Mouse (Mus musculus) bone marrow macrophage, adult 2 months (primary cell): ENCODE measurements around the gene Ttc29.

Source experiments
- CTCF ChIP-seq: IDR thresholded peaks from 2 replicates; pipeline ENCODE4 v1.5.1; 2012; ENCODE audit warnings: low read depth, mild to moderate bottlenecking, low read length, moderate library complexity
- POLR2A ChIP-seq: IDR thresholded peaks from 2 replicates; pipeline ENCODE4 v1.6.1; 2012; ENCODE audit warnings: mild to moderate bottlenecking, low read depth, low read length, borderline replicate concordance

- TF ChIP-seq POLR2A (no peak), CTCF (no peak)
Observed at GRCm38 (mm10) chr8:78204229-78204628, 8.9 kb upstream of the Ttc29 start.
